Mouse (Mus musculus) heart, postnatal 25 days (tissue): ENCODE results near the gene Ppp1r13b. TPM values are rescaled to one million over a fixed set of nuclear protein-coding genes. Genes with fewer than 3 reads are reported as not detected.

Source experiments
- DNase-seq: peaks from one replicate; pipeline ENCODE4 v3.0.0; 2022; ENCODE audit warnings: low spot score
- intact Hi-C: fragments of 180-260 bp; cut with DNase I; formaldehyde crosslinking; loops from one replicate; pipeline ENCODE4 v1.15.1; 2025
- total RNA-seq, 2 experiments: library from RNA; stranded (reverse); gene quantifications; 2 replicates each; pipeline ENCODE4 v1.2.3; 2021

Ppp1r13b gene
- total RNA-seq, 2 experiments from 2014 or later = 17.4 to 19.1 TPM

DNA sequence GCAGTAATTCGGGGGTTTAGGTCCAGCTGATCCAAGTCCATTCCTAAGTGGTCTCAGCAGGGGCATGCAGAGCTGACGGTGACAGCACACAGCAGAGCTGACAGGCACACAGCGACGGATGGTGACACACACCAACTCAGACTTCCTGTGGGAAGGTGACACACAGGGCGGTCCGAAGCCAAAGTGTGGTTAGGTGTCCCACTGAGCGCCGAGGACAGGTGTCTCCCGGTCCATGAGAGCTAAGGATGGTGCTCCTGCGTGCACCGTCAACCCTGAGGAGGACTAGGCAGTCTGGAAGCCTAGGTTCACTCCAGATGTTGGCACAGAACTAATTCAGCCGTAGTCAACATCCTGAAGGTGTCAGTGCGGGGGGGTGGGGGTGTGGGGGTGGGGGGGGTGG is 95.8 kb downstream of the Ppp1r13b start:
- intact Hi-C loops = loop anchor here (5.0 kb wide), 1 partner anchor 55 kb away; the partner anchor contains the start of gene Klc1

DNA sequence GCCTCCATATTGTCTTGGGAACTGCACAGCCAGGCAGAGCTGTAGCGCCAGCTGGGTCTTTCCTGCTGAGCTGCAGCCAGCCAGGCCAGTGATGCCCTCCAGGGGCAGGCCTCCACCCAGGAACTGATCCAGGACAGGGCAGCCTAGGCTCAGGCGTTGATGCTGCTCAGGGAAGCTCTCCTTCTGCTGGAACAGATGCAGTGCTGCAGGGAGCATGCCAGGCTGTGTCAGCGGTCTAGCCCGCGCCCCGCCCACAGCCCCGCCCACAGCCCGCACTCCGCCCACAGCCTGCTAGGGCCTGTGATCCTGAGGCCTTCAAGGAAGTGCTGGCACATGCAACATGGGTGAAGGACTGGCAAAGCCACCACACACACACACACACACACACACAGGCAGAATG is 98.1 kb downstream of the Ppp1r13b start:
- peak; percentile 46 for DNase-seq
- intact Hi-C loops = loop anchor here (2.0 to 5.0 kb wide), 2 partner anchors 15 to 52 kb away; partner anchors contain the start of gene Klc1

More for the DNA sequence above, 95.8 kb downstream of the Ppp1r13b start:
- no peak for DNase-seq

DNA sequence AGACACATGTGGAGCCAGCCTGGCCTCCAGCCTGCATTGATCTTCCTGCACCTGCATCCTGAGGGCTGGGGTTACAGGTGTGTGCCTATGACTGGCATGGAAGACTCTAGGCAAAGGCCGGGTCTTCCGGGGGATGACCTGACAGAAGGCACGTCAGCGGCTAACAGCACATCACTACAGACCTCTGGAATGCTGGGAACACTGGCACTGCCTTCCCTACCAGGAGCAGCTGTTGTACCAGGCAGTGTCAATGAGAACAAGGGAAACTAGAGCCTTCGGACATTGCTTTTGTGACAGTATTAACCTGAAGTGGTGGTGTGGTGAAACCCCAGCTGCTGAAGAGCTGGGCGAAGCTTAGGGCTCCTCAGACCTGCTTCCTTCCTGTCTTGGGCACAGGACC is 99.1 kb downstream of the Ppp1r13b start:
- DNase-seq = no peak
- intact Hi-C loops = loop anchor here (2.0 kb wide), 1 partner anchor 14 kb away; no protein-coding TSS in a partner anchor

DNA sequence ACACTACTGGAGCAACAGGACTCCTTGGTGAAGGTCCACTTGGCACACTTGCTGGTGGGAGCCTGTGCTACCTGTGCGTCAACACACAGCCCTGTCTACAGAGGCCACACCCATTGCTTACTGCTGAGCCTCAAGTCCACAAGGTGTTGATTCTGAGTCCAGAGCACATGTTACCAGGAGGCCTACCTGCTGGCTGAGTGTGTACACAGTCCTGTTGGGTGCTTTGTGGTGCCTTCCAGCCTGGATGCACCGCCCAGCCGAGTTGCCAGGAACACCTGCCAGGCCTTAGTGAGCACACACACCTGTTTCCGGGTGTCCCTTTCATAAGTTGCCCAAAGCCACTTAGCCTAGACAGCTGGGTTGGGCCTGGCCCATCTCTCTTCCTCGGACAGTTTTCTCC is 104.4 kb downstream of the Ppp1r13b start:
- intact Hi-C loops = no loop called here

DNA sequence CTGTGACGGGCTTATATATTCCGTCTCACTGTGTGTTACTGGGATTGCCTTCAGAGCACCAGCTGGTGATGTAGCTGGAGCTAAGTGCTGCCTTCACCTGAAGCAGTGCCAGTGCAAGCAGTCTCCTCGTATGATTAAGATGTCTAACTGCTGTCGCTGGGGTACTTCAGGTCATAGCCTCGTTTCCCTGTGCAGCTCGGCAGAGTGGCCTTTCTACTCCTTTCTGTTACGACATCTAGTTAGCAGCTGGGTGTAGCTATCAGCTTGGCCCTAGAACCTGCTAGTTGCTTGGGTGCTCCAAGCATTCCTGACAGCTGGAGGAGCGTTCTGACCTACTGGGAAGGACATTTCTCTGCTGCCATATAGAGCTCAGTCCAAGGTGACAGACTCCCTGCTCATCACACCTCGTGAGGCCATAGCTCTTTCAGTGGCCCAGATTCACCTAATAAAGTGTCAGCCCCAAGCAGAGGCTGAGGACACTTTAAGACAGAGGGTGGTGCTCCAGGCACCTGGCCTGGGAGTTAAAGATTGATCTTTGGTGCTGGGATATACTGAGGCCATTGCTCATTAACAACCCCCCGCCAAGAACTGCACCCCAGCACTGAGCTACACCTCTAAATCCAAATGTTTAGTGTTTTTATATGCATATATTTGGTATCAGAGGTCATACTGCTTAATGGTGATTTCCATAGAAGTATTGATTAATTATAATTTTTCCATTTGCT is 107.3 kb downstream of the Ppp1r13b start:
- DNase-seq = no peak
- intact Hi-C loops = no loop called here

More for the DNA sequence above, 104.4 kb downstream of the Ppp1r13b start:
- DNase-seq = no peak

DNA sequence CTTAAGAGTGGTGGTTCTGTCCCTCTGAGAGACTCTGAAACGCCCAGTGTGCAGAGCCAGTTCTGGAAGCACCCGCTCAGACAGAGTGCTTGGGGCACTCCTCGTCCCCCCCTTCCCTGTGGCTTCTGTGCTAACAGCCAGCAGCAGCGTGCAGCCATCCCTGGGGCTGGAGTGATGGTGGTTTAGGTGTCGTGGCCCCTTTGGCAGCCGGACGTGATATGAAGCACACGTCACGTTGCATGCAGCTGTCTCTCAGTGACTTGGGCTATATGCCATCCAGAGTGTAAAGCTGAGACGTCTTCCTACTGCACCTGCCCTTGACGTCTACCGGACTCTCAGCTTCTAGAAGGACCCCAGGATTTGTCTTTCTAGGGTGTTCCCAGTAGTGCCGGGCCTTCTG is 109.4 kb downstream of the Ppp1r13b start:
- intact Hi-C loops = no loop called here

DNA sequence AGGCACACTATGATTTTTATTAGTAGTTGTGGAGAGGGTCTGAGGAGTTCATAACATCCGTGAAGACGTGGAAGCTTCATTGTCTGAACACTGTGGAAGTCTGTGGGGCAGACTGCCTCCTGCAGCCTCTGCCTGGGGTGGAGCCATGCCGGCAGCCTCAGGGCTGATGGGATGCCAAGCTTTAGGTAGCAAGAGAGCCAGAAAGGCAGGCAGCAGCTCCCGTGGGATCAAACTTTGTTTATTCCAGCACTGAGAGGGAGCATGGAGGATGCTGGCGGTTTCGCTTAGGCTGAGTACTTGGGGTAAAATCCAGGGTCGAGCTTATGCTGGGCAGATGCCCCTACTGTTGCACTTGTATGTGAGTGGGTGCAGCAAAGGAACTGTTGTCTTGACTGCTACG is 110.7 kb downstream of the Ppp1r13b start:
- DNase-seq = no peak
- intact Hi-C loops = no loop called here

More for the DNA sequence above, 109.4 kb downstream of the Ppp1r13b start:
- DNase-seq = no peak

DNA sequence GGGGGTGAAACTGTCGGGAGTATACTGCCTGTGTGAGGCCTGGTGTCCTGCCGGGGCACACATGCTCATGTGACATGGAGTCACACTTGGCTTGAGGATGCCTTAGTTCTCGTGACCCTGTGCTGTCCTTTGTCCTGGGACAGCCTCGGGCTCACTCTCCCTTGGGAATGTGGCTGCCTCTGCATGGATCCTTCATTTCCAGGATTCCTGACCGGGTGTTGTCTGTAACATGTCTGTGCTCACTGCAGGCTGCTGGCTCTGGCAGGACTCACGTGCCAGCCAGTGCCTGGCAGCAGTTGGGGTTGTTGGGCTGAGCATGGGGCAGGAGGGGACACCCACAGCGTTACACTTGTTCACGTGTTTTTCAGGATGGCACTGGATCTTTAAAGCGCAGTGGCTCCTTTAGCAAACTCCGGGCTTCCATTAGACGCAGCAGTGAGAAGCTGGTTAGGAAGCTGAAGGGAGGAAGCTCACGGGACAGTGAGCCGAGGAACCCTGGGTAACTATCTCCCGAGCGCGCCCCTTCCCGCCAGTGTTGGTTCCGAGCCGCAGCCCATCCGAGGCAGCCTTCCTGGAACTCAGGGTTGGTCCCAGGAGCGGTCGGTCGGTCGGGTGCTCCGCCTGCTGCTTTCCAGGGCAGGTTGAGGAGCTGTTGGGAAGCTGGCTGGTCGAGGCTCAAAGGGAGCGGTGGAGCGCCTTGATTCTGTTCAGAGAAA is 112.6 kb downstream of the Ppp1r13b start:
- DNase-seq = peak; percentile 47
- intact Hi-C loops = loop anchor here (2.0 kb wide), 1 partner anchor 13 kb away; no protein-coding TSS in a partner anchor

DNA sequence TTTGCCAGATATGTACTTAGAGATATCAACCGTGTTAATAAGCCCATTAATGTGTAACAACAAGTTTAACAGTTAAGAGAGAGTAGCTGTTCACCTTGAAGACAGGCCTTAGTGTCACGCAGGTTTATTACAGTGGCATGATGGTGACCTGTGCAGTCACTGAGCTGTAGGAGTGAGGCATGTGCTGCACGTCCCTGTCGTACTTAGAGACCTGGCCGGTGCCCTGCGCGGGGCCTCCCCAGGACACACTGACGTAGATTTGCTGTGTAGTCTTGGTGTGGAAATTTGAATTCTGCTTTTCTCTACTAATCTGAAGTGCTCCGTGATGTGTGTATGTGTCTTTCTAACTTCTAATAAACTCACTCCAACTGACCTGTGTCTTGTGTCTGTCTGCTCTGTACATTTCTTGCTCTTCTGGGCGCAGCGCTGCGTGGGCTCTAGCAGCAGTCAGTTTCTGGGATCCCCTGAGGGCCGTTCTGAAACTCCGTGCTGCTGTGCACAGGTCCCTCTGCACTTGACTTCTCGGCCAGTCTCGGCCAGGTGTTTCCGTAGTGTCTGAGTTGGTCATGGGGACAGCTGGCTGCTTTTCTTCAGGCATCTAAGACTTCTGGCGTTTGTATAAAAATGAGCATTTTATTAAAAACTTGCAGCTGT is 113.3 kb downstream of the Ppp1r13b start:
- no peak for DNase-seq
- intact Hi-C loops = loop anchor here (2.0 kb wide), 1 partner anchor 14 kb away; no protein-coding TSS in a partner anchor

DNA sequence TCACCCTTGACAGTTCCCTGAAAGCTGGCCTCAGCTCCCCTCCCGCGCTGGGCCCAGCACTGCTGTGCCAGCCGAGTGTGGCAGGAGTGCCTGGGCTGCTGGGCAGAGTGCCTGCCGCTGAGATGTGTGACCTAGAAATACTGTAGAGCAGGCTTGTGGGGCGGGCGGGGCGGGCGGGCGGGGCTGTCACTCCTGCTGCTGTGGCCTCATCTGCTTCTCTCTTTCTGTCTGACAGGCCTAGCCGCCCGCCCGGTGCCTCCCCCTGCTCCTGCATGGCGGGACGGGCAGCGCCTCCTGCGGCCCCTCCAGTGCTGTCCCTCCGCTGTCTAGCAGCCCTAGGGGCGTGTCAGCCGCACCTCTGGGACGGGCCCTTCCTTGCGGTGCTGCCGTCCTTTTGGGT is 113.8 kb downstream of the Ppp1r13b start:
- intact Hi-C loops = loop anchor here (2.0 kb wide), 1 partner anchor 15 kb away; no protein-coding TSS in a partner anchor
- no peak for DNase-seq

DNA sequence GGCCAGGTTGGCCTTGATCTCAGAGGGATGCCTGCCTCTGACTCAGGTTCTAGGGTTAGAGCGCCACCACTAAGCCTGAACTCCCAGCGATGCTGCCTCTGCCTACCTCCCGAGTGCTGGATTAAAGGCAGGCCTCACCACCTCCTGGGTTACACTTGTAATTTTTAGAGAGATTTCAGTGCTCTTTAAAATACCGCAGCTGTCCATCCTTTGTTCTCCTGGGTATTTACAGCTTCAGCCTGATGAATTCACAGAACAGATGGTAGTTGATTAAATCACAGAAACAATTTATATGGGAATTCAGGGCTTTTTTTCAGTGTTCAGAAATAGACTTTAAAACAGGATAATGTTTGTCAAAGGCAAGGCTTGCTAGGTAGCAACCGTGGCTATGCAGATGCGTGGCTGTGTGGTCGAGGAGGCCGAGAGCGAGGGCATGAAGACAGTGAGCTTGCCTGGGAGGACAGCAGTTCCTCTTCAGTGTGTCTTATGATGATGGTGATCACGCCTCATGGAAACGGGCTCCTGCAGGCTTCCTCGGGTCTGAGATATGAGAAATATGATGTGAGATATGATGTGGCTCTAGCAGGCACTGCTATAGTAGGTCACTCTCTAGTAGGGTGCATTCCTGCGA is 116.3 kb downstream of the Ppp1r13b start:
- no peak for DNase-seq
- intact Hi-C loops = no loop called here

DNA sequence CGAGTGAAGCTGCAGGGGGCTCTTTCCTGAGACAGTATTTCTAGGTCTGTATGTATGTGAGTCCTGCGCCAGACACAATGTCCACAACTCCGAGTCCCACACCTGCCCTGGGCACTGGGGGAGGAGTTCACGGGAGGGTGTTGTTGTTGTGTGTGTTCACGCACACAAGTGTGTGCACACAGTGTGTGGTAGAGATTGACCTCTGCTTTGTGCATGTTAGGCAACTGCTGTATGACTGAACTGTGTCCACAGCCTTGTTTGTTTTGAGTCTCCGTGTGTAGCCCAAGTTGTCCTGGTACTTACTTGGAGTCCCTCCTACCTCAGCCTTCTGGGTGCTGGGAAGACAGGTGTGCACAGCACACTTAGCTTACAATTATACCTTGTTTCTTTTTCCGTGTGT is 117.3 kb downstream of the Ppp1r13b start:
- DNase-seq = no peak
- intact Hi-C loops = no loop called here

DNA sequence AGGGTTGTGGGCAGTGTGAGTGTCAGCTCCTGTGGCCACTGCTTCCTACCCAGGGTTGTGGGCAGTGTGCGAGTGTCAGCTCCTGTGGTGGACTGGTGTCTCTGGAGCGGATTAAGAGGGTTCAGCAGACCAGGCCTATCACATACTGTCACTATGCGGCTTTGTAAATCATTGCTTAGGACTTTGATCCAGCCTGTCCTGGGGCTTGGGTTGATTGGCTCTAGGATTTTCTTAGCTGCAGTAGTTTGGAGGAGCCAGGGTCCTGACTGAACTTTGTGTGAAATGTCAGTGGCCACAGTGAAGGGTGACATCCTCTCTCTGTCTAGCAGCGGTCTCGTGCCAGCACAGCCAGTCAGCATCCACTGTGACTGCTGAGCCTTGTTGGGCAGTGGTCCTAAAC is 117.8 kb downstream of the Ppp1r13b start:
- intact Hi-C loops = no loop called here
- DNase-seq = no peak

DNA sequence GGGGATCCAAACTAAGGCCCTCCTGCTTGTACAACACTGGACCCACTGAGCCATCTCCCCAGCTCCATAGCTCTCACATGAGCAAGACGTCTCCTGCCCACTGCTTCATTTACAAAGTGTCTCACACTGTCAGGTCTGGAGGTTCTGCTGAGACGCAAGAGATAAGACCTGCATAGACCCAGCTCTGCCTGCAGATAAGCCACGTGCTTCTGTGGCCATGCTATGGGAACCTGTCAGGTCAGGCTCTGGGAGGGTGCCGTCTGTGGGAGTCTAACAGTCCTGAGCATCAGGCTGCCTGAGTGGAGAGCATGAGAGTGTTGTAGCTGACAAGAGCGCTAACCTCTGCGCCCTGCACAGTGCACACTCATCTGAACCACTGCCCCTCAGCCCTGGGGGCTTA is 120.9 kb downstream of the Ppp1r13b start:
- no peak for DNase-seq
- intact Hi-C loops = no loop called here

DNA sequence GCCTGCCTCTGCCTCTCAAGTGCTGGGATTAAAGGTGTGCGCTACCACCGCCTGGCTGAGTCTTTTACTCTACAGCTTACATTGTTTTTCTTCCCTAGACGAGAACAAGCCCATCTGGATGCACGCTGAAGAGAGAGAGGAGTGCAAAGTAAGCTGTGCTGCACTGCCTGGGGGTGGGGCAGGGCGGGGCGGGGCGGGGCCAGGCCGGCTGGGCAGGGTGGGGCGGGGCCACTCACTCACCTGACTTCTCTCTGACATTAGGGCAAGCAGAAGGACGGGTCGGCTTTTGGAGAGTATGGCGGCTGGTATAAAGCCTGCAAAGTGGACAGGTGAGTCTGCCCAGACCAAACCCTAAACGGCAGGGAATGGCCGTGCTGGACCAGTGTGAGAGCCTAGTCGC is 122.7 kb downstream of the Ppp1r13b start:
- intact Hi-C loops = no loop called here

DNA sequence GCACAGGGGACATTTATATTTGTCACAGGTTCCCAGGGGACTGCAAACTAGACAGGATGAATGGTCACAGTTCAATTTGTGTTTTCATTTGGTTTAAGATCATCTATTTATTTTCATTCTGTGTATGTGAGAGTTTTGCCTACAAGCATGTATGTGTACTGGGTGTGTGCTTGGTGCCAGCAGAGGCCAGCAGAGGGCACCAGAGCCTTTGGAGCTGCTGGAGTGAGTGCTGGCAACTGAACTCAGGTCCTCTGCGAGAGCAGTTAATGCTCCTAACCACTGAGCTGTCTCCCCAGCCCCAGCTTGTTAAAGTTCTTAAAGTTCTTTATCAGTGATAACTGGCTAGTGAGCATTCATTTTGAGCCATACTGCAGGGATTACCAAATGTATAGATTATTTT is 128.4 kb downstream of the Ppp1r13b start:
- no peak for DNase-seq
- intact Hi-C loops = no loop called here

More for the DNA sequence above, 122.7 kb downstream of the Ppp1r13b start:
- no peak for DNase-seq
